Mouse (Mus musculus) liver, embryonic 13.5 days (tissue): Measurements from ENCODE around the gene Helb. TPM values are rescaled to one million over a fixed set of nuclear protein-coding genes. Genes with fewer than 3 reads are reported as not detected.
A peak's percentile ranks its signal among the peaks of the same experiment; 100 is the strongest.

Source experiments
- ATAC-seq: fragments of 200-750 bp; cut with Nextera tagmentation; 2 replicates; pipeline ENCODE4 v1.8.0; 2017; ENCODE audit warnings: low read depth, mild to moderate bottlenecking, moderate number of reproducible peaks, moderate library complexity
- DNase-seq: peaks from one replicate; pipeline ENCODE4 v3.0.0; 2022
- H3K27ac ChIP-seq: fragments of 300-500 bp; sonication (generic); 2 replicates; pipeline ENCODE4 v1.5.1; 2015; ENCODE audit warnings: moderate library complexity, mild to moderate bottlenecking, inconsistent platforms
- H3K27me3 ChIP-seq: fragments of 300-500 bp; sonication (generic); 2 replicates; pipeline ENCODE4 v1.6.1; 2015; ENCODE audit warnings: mild to moderate bottlenecking, inconsistent platforms
- H3K36me3 ChIP-seq: fragments of 300-500 bp; sonication (generic); 2 replicates; pipeline ENCODE4 v1.6.1; 2015; ENCODE audit warnings: mild to moderate bottlenecking, inconsistent platforms
- H3K4me1 ChIP-seq: fragments of 300-500 bp; sonication (generic); replicated peaks from 2 replicates; pipeline ENCODE4 v1.6.1; 2015; ENCODE audit warnings: inconsistent platforms
- H3K4me2 ChIP-seq: fragments of 300-500 bp; sonication (generic); 2 replicates; pipeline ENCODE4 v1.6.1; 2015; ENCODE audit warnings: inconsistent platforms, mild to moderate bottlenecking, moderate library complexity
- H3K4me3 ChIP-seq: fragments of 300-500 bp; sonication (generic); replicated peaks from 2 replicates; pipeline ENCODE4 v1.5.1; 2015; ENCODE audit warnings: mild to moderate bottlenecking, inconsistent platforms
- H3K9ac ChIP-seq: fragments of 300-500 bp; sonication (generic); 2 replicates; pipeline ENCODE4 v1.6.1; 2015; ENCODE audit warnings: mild to moderate bottlenecking, inconsistent platforms
- H3K9me3 ChIP-seq: fragments of 300-500 bp; sonication (generic); replicated peaks from 2 replicates; pipeline ENCODE4 v1.6.1; 2016; ENCODE audit warnings: inconsistent platforms
- WGBS: fragments of 180-500 bp; shearing (Covaris S2); methylation state at CpG from one replicate; pipeline ENCODE4 v1.1.7; 2015; ENCODE audit not compliant: insufficient replicate concordance; 5-methylcytosine and 5-hydroxymethylcytosine counted together
- polyA plus RNA-seq: library from polyadenylated mRNA; unstranded; fragments of >200 nt; fragmentation: Nextera tagmentation; extraction: Ambion mirVana; gene quantifications from 2 replicates; pipeline ENCODE4 v1.2.1, GENCODE M21; 2015

Gene Helb
- polyA plus RNA-seq, 1 experiment from 2014 or later = 8.8 TPM

DNA sequence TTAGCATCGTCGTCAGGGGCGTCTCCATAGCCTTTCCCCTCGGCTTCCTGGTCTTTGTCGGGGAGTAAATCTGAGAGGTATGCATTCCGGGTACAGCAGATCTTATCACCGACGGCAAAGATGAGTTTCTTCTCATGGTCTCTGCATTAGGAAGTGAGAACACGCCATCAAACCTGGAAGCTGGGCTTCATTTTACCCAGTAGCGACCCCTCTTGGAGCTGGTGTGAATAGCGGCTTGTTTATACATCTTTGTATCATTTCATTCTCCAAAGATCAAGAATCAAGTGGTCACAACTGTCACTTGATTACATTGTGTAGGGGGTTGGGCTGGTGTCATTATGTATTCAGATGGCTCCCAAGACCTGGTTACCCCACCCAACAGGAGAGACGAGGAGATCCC, 20.2 kb downstream of the Helb start:
- Histone ChIP-seq H3K9ac (no peak overlapping the region), H3K27ac (no peak overlapping the region), H3K27me3 (no peaks in the 10 kb centered on the region), H3K4me1 (no peaks in the 10 kb centered on the region), H3K36me3 (peaks cover 81% of the 10 kb centered on the region), H3K9me3 (no peaks in the 10 kb centered on the region), H3K4me2 (no peak overlapping the region), H3K4me3 (no peak overlapping the region)
- DNase-seq (no peak), ATAC-seq (no peak)
- 85% methylated on average over 12 of the region's 12 CpGs for WGBS

DNA sequence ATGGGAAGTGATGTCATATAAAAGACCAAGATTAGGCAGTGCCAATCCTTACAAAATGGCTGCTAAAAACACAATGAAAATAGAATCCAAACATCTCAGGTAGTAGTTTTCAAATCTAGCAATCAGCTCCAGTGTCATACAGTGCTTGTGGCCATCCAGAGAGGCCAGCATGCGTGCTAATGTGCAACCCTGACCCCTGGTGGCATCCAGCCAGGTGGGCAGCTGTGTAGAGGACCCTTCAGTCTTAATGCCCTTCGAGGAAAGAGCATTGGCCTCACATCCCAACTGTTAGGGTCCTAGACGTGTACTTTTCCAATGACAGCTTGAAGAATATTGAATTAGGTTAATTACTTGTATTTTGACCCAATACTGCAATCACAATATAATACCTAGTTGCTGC, 34.9 kb downstream of the Helb start:
- WGBS = 64% methylated on average over 3 of the region's 3 CpGs

DNA sequence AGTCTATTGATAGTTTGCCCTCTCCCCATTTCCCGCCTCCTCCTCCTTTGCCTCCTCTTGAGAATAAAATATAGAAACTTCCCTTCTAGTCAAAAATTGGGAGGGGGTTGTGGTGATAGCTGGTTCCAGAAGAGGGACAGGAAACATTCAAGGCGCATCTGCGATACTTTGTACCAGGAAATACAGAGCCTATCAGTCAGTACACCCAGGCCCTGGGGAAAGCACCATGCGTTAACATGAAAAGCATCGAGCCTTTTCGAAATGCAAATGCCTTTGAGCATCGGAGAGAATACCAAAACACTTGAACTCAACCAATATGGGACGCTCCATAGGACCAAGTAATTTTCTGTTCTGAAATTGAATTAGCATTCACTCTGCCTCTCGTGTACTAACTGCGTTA, 46.5 kb downstream of the Helb start:
- H3K9me3 ChIP-seq = no peaks in the 10 kb centered on the region; the same call in 1 of the 2 replicates
- no peaks in the 10 kb centered on the region for H3K36me3 ChIP-seq
- DNase-seq = no peak
- ATAC-seq = no peak
- WGBS = 81% methylated on average over 10 of the region's 10 CpGs
- H3K27ac ChIP-seq = no peak overlapping the region
- no peak overlapping the region for H3K4me3 ChIP-seq
- H3K27me3 ChIP-seq = no peaks in the 10 kb centered on the region
- no peak overlapping the region for H3K4me2 ChIP-seq
- H3K9ac ChIP-seq = no peak overlapping the region
- no peaks in the 10 kb centered on the region for H3K4me1 ChIP-seq

More for the DNA sequence above, 34.9 kb downstream of the Helb start:
- Histone ChIP-seq H3K27me3 (no peaks in the 10 kb centered on the region), H3K4me3 (no peak overlapping the region), H3K4me2 (no peak overlapping the region), H3K9me3 (no peaks in the 10 kb centered on the region), H3K36me3 (no peaks in the 10 kb centered on the region), H3K9ac (no peak overlapping the region), H3K27ac (no peak overlapping the region), H3K4me1 (no peaks in the 10 kb centered on the region)
- ATAC-seq (no peak), DNase-seq (no peak)

DNA sequence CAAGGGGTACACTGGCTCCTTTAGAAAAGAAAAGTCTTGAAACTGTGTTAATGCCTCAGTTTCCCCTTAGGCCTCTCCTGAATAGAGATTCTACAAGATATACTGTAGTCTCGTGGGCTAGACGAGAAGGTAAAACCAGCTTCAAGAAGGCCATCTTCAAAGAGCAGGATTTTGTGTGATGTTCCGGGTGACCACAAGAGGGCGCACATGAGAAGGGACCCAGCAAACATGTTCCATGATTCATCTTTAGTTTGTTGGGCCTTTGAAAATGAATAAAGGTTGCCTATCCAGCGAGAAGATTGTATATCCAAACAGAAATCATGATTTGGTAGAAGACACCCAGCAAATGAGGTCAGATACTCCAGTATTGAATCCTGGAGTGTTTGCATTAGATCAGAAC, 48.4 kb downstream of the Helb start:
- Histone ChIP-seq H3K4me1 (no peaks in the 10 kb centered on the region), H3K9ac (no peak overlapping the region), H3K36me3 (no peaks in the 10 kb centered on the region), H3K4me3 (no peak overlapping the region), H3K27me3 (no peaks in the 10 kb centered on the region), H3K4me2 (no peak overlapping the region), H3K9me3 (no peaks in the 10 kb centered on the region; the same call in 1 of the 2 replicates), H3K27ac (no peak overlapping the region)
- WGBS = 14% methylated on average over 5 of the region's 5 CpGs
- ATAC-seq (no peak), DNase-seq (peak; percentile 8)

DNA sequence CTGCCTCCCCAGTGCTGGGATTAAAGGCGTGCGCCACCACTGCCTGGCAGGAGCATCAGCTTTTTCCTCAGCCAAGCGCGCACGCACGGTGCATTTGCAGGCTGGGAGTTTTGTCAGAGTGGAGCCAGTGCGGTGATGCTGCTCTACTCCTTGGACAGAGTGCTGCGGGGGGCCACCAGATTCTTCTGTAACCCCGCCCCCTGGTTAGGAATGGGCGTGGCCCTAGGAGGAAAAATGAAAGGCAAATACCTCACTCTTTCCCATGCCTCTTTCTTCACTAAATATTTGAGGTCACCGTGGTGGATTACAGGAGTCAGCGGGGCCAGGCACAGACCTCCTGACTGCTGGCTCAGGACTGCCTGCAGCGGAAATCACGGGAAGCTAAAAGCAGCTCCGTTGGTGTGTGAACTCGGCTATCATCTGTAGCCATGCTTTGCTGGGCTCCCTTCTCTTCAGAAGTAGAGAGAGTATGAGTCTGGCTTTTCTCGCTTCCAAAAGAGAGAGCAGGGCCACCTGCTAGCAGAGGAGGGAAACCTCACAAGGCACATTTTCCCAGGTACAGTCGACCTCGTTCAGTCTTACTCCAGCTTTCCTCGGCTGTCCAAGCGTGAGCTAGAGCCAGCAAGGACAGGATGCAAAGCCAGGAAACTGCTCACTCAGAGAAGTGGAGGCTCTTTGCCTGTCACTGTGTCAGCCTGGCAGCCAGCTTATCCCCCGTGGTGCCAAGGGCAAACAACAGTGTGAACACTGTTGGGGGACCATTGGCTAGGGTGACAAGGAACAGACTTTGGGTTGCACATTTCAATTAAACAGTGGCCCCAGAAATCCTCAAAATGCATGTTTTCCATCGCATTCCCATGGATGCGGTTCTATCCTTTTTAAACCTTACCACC, 51.3 kb downstream of the Helb start:
- no peak overlapping the region for H3K27ac ChIP-seq
- H3K4me3 ChIP-seq = no peak overlapping the region
- 55% methylated on average over 24 of the region's 24 CpGs for WGBS
- no peak overlapping the region for H3K4me2 ChIP-seq
- H3K9me3 ChIP-seq = no peaks in the 10 kb centered on the region; the same call in 1 of the 2 replicates
- no peaks in the 10 kb centered on the region for H3K4me1 ChIP-seq
- H3K27me3 ChIP-seq = no peaks in the 10 kb centered on the region
- DNase-seq = no peak
- ATAC-seq = no peak
- no peaks in the 10 kb centered on the region for H3K36me3 ChIP-seq
- H3K9ac ChIP-seq = no peak overlapping the region

DNA sequence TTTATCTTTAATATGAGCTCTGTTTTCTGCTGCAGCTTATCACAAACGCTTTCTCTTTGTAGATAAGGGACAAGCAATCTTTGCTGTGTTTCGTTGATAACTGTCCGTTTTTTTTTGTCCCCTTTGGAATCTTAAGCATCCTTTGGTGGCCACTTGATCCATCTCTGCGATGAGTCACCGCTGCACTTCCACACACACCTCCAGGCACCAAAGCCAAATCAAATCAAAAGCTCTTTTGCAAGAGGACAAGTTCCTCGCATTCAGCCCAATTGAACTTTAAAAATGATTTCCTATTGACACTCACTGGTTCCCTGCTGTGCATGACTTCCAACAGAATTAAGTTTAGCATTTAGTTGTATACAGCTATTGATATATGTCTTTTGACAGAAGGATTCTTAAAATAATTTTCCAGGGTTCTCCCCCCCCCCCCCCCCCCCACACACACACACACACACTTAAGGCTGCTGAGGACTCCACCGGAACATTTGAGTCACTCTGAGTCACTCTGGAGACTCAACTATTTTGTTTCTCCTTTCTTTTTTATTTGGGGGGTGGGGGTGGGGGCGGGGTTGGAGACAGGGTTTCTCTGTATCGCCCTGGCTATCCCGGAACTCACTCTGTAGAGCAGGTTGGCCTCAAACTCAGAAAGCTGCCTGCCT, 52.1 kb downstream of the Helb start:
- Histone ChIP-seq H3K36me3 (no peaks in the 10 kb centered on the region), H3K4me2 (no peak overlapping the region), H3K4me3 (no peak overlapping the region), H3K4me1 (no peaks in the 10 kb centered on the region), H3K9ac (no peak overlapping the region), H3K9me3 (no peaks in the 10 kb centered on the region; the same call in 1 of the 2 replicates), H3K27me3 (no peaks in the 10 kb centered on the region), H3K27ac (no peak overlapping the region)
- WGBS = 49% methylated on average over 10 of the region's 10 CpGs
- DNase-seq (no peak), ATAC-seq (no peak)

DNA sequence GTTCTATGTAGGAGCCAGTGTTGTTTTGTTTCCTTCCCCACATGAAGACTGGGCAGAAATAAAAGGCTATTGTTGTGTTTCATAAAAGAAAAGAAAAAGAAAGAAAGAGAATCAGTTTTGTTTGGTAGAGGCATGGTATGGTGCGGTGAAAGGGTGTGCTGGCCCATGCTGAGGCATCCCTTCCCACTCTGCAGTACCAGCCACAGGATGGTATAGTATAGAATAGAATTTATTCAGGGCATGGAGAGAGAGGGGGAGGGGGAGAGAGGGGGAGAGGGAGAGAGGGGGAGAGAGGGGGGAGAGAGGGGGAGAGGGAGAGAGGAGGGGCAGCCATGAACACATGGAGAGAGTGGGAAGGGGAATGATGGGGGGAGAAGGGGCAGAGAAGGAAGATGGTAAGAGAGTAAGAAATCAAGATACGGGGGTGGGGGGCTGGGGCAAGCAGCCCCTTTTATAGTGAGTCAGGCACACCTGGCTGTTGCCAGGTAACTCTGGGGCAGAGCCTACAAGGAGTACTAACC, 68.0 kb downstream of the Helb start:
- Histone ChIP-seq H3K9me3 (no peaks in the 10 kb centered on the region), H3K27ac (no peak overlapping the region), H3K4me1 (no peaks in the 10 kb centered on the region), H3K9ac (no peak overlapping the region), H3K36me3 (no peaks in the 10 kb centered on the region), H3K27me3 (no peaks in the 10 kb centered on the region), H3K4me2 (no peak overlapping the region), H3K4me3 (no peak overlapping the region)
- ATAC-seq = no peak
- 58% methylated on average over 2 of the region's 2 CpGs for WGBS
- DNase-seq = no peak

DNA sequence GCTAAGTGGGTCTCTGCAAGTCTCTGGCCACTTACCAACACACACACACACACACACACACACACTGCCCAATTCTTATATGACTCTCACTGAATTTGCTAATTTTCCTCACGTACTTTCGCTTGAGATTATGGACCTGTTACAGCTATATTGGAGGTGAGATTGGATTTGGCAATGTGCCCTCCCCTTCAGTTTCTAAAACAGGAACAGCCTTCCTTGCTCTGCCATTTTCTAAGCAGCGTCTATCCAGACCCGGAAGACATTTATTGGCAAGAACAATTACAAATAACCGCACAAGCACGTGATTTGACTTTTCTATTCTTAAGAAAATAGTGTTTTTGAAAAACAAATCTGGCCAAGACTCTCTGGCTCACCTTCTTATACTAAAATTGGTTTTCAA, 68.5 kb downstream of the Helb start:
- H3K4me3 ChIP-seq = no peak overlapping the region
- no peaks in the 10 kb centered on the region for H3K36me3 ChIP-seq
- H3K9me3 ChIP-seq = no peaks in the 10 kb centered on the region
- no peaks in the 10 kb centered on the region for H3K4me1 ChIP-seq
- ATAC-seq = no peak
- DNase-seq = no peak
- 84% methylated on average over 6 of the region's 6 CpGs for WGBS
- no peaks in the 10 kb centered on the region for H3K27me3 ChIP-seq
- H3K4me2 ChIP-seq = no peak overlapping the region
- no peak overlapping the region for H3K27ac ChIP-seq
- H3K9ac ChIP-seq = no peak overlapping the region

DNA sequence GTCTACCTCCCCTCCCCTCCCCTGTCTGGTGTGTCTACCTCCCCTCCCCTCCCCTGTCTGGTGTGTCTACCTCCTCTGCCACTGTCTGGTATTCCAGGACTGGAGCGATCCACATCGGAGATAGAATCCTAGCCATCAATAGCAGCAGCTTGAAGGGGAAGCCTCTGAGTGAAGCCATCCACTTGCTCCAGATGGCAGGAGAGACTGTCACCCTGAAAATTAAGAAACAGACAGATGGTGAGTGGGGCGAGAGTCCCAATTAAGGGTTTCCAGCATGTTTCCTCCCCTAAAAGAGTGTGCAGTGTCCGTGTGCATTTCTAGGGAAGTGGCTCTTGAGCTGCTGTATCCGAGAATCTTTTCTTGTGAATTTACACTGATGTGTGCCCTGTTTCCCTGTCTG, 74.6 kb downstream of the Helb start:
- Histone ChIP-seq H3K4me2 (no peak overlapping the region), H3K27ac (no peak overlapping the region), H3K9ac (no peak overlapping the region), H3K4me1 (no peaks in the 10 kb centered on the region), H3K4me3 (no peak overlapping the region), H3K9me3 (no peaks in the 10 kb centered on the region), H3K27me3 (no peaks in the 10 kb centered on the region), H3K36me3 (no peaks in the 10 kb centered on the region)
- DNase-seq = no peak
- WGBS = 64% methylated on average over 5 of the region's 5 CpGs
- no peak for ATAC-seq

DNA sequence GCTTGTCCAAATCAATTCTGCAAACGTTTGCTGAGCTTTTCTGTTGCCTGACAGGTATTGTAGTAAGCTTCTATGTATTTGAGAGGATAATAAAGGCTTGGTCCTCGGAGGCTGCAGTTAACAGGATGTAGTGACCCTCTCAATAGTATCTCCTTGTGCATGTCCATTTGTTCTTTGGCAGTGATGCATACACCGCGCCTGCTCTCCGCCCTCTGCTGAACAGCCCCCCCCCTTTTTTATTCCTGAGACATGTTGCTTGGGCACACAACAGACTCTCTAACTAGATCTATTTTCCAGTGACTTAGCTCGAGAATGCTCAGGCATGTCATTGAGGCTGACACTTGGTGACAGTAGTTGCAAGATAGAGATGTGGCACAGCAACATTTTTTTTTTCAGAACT, 77.0 kb downstream of the Helb start:
- Histone ChIP-seq H3K9me3 (no peaks in the 10 kb centered on the region), H3K27ac (no peak overlapping the region), H3K27me3 (no peaks in the 10 kb centered on the region), H3K4me2 (no peak overlapping the region), H3K9ac (no peak overlapping the region), H3K4me3 (no peak overlapping the region), H3K36me3 (no peaks in the 10 kb centered on the region), H3K4me1 (no peaks in the 10 kb centered on the region)
- 69% methylated on average over 6 of the region's 6 CpGs for WGBS
- DNase-seq (no peak), ATAC-seq (no peak)

DNA sequence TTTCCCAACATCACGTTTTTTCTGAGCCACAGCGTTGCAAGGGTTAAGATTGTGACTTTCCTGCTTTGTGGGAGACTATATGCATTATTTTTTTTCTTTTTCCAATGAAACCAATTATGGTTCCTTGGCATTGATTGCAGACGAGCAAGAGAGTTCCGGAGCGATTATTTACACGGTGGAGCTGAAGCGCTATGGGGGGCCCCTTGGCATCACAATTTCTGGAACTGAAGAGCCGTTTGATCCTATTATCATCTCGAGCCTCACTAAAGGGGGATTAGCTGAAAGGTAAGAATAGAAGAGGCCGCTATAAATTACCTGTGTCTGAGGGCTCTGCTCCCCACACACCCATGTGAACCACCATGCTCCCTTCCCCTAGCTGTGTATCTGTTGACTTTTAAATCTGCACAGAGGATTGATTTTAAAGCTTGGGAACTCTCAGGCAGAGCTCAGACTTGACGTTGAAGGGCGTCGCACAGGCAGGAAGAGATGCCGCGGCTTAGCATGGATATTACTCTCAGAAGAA, 77.5 kb downstream of the Helb start:
- H3K9ac ChIP-seq = no peak overlapping the region
- DNase-seq (no peak), ATAC-seq (no peak)
- H3K27me3 ChIP-seq = no peaks in the 10 kb centered on the region
- H3K27ac ChIP-seq = no peak overlapping the region
- H3K9me3 ChIP-seq = no peaks in the 10 kb centered on the region
- H3K4me3 ChIP-seq = no peak overlapping the region
- 56% methylated on average over 15 of the region's 15 CpGs for WGBS
- no peaks in the 10 kb centered on the region for H3K36me3 ChIP-seq
- H3K4me2 ChIP-seq = no peak overlapping the region
- no peaks in the 10 kb centered on the region for H3K4me1 ChIP-seq
